Mouse (Mus musculus): Measurements from ENCODE around the gene Slc3a2.
"Not testable (repeated sequence)": the region's sequence is repeated elsewhere in the genome, so short reads cannot be mapped to it uniquely, and the experiment has no call there.

Slc3a2 gene

GRCm38 (mm10) chr19:8727495-8728114 is 4.4 kb upstream of the Slc3a2 start:
- no peak for ATAC-seq (ENCODE audit: low TSS enrichment)

GRCm38 (mm10) chr19:8726609-8727390 is 3.6 kb upstream of the Slc3a2 start:
- no peak for ATAC-seq (ENCODE audit: low TSS enrichment)

GRCm38 (mm10) chr19:8725081-8725613 is 2.0 kb upstream of the Slc3a2 start:
- no peak for ATAC-seq (ENCODE audit: low TSS enrichment)

GRCm38 (mm10) chr19:8724392-8724791 is 1.2 kb upstream of the Slc3a2 start:
- no peak for ATAC-seq (ENCODE audit: low TSS enrichment)

- no peak for ATAC-seq (ENCODE audit: low TSS enrichment)
Observed at GRCm38 (mm10) chr19:8723574-8724346, 591 bp upstream of the Slc3a2 start.

GRCm38 (mm10) chr19:8722559-8722906 is 636 bp downstream of the Slc3a2 start:
- ATAC-seq (ENCODE audit: low TSS enrichment): no peak; the same call in 1 of the 2 replicates

GRCm38 (mm10) chr19:8722021-8722420 is 1.1 kb downstream of the Slc3a2 start:
- ATAC-seq (ENCODE audit: low TSS enrichment): no peak

- ATAC-seq (ENCODE audit: low TSS enrichment): no peak
Observed at GRCm38 (mm10) chr19:8721378-8721777, 1.8 kb downstream of the Slc3a2 start.

- not testable (repeated sequence) for ATAC-seq (ENCODE audit: low TSS enrichment)
Observed at GRCm38 (mm10) chr19:8719037-8719436, 4.1 kb downstream of the Slc3a2 start.

GRCm38 (mm10) chr19:8718357-8718756 is 4.8 kb downstream of the Slc3a2 start:
- no peak for ATAC-seq (ENCODE audit: low TSS enrichment)

GRCm38 (mm10) chr19:8716767-8717475 is 6.2 kb downstream of the Slc3a2 start:
- ATAC-seq (ENCODE audit: low TSS enrichment): no peak

- no peak for ATAC-seq (ENCODE audit: low TSS enrichment)
Observed at GRCm38 (mm10) chr19:8715868-8716766, 7.1 kb downstream of the Slc3a2 start.

GRCm38 (mm10) chr19:8714653-8715481 is 8.3 kb downstream of the Slc3a2 start:
- ATAC-seq (ENCODE audit: low TSS enrichment): no peak

GRCm38 (mm10) chr19:8713997-8714652 is 9.0 kb downstream of the Slc3a2 start:
- ATAC-seq (ENCODE audit: low TSS enrichment): no peak

GRCm38 (mm10) chr19:8713306-8713996 is 9.7 kb downstream of the Slc3a2 start:
- peak; percentile 78 for ATAC-seq (ENCODE audit: low TSS enrichment)

- ATAC-seq (ENCODE audit: low TSS enrichment): peak; percentile 24; the same call in 1 of the 2 replicates
Observed at GRCm38 (mm10) chr19:8712870-8713305, 10.3 kb downstream of the Slc3a2 start.

- ATAC-seq (ENCODE audit: low TSS enrichment): no peak
Observed at GRCm38 (mm10) chr19:8711949-8712869, 11.0 kb downstream of the Slc3a2 start.

Data from frontal cortex, adult (tissue).